Mouse (Mus musculus): ENCODE measurements around the gene Lrrc75a. TPM values are rescaled to one million over a fixed set of nuclear protein-coding genes. Genes with fewer than 3 reads are reported as not detected.
A peak's percentile ranks its signal among the peaks of the same experiment; 100 is the strongest.

The Lrrc75a gene
- polyA plus RNA-seq, 1 experiment from 2014 or later: 19.4 TPM

GRCm38 (mm10) chr11:62612604-62613003 is 35.7 kb downstream of the Lrrc75a start:
- no peaks in the 10 kb centered on the region for H3K27me3 ChIP-seq (ENCODE audit: control insufficient read depth, insufficient read depth, low read length)
- no peak for ATAC-seq (ENCODE audit: insufficient number of reproducible peaks, insufficient read depth, low FRiP score, low read depth)
- H3K4me3 ChIP-seq (ENCODE audit: control insufficient read depth in 1 of 2, insufficient read depth in 1 of 2, low read depth in 1 of 2, low read length in 2 of 2): no peak overlapping the region
- 83% methylated on average over 10 of the region's 10 CpGs for WGBS
- H3K9ac ChIP-seq (ENCODE audit: low read length): no peak overlapping the region
- no peaks in the 10 kb centered on the region for H3K9me3 ChIP-seq (ENCODE audit: control insufficient read depth, low read length)
- H3K4me1 ChIP-seq (ENCODE audit: control insufficient read depth in 2 of 2, insufficient read depth in 2 of 2, low read length in 2 of 2): peaks cover 2 to 11% of the 10 kb centered on the region in 2 experiments
- H3K27ac ChIP-seq (replicated peaks in 1 of 2; ENCODE audit: control insufficient read depth in 1 of 2, insufficient read depth in 1 of 2, low read depth in 2 of 2, low read length in 2 of 2): no peak overlapping the region
- no peak overlapping the region for H3K4me2 ChIP-seq (ENCODE audit: low read length)
- H3K36me3 ChIP-seq (ENCODE audit: control insufficient read depth, insufficient read depth, low read length): peaks cover 68% of the 10 kb centered on the region

- H3K4me1 ChIP-seq (ENCODE audit: control insufficient read depth in 2 of 2, insufficient read depth in 2 of 2, low read length in 2 of 2): peaks cover 2 to 15% of the 10 kb centered on the region in 2 experiments
- H3K4me3 ChIP-seq (ENCODE audit: control insufficient read depth in 1 of 2, insufficient read depth in 1 of 2, low read depth in 1 of 2, low read length in 2 of 2): no peak overlapping the region
- WGBS: 87% methylated on average over 6 of the region's 6 CpGs
- ATAC-seq (ENCODE audit: insufficient number of reproducible peaks, insufficient read depth, low FRiP score, low read depth): no peak
- H3K9me3 ChIP-seq (ENCODE audit: control insufficient read depth, low read length): no peaks in the 10 kb centered on the region
- H3K4me2 ChIP-seq (ENCODE audit: low read length): no peak overlapping the region
- H3K36me3 ChIP-seq (ENCODE audit: control insufficient read depth, insufficient read depth, low read length): peaks cover 72% of the 10 kb centered on the region
- no peaks in the 10 kb centered on the region for H3K27me3 ChIP-seq (ENCODE audit: control insufficient read depth, insufficient read depth, low read length)
- H3K27ac ChIP-seq (replicated peaks in 1 of 2; ENCODE audit: control insufficient read depth in 1 of 2, insufficient read depth in 1 of 2, low read depth in 2 of 2, low read length in 2 of 2): no peak overlapping the region
- H3K9ac ChIP-seq (ENCODE audit: low read length): no peak overlapping the region
Observed at GRCm38 (mm10) chr11:62610304-62610703, 38.0 kb downstream of the Lrrc75a start.

- Histone ChIP-seq H3K27me3 (ENCODE audit: control insufficient read depth, insufficient read depth, low read length) (no peaks in the 10 kb centered on the region), H3K4me1 (ENCODE audit: control insufficient read depth in 2 of 2, insufficient read depth in 2 of 2, low read length in 2 of 2) (peaks cover 4 to 23% of the 10 kb centered on the region in 2 experiments), H3K9me3 (ENCODE audit: control insufficient read depth, low read length) (no peaks in the 10 kb centered on the region), H3K27ac (replicated peaks in 1 of 2; ENCODE audit: control insufficient read depth in 1 of 2, insufficient read depth in 1 of 2, low read depth in 2 of 2, low read length in 2 of 2) (no peak overlapping the region), H3K36me3 (ENCODE audit: control insufficient read depth, insufficient read depth, low read length) (peaks cover 81% of the 10 kb centered on the region), H3K4me3 (ENCODE audit: control insufficient read depth in 1 of 2, insufficient read depth in 1 of 2, low read depth in 1 of 2, low read length in 2 of 2) (no peak overlapping the region), H3K9ac (ENCODE audit: low read length) (no peak overlapping the region), H3K4me2 (ENCODE audit: low read length) (no peak overlapping the region)
- 77% methylated on average over 10 of the region's 10 CpGs for WGBS
- no peak for ATAC-seq (ENCODE audit: insufficient number of reproducible peaks, insufficient read depth, low FRiP score, low read depth)
Observed at GRCm38 (mm10) chr11:62608826-62609675, 39.3 kb downstream of the Lrrc75a start.

- WGBS: 96% methylated on average over 1 of the region's 1 CpGs
- Histone ChIP-seq H3K9ac (ENCODE audit: low read length) (no peak overlapping the region), H3K4me2 (ENCODE audit: low read length) (no peak overlapping the region), H3K36me3 (ENCODE audit: control insufficient read depth, insufficient read depth, low read length) (peaks cover 90% of the 10 kb centered on the region), H3K27me3 (ENCODE audit: control insufficient read depth, insufficient read depth, low read length) (no peaks in the 10 kb centered on the region), H3K4me3 (ENCODE audit: control insufficient read depth in 1 of 2, insufficient read depth in 1 of 2, low read depth in 1 of 2, low read length in 2 of 2) (no peak overlapping the region), H3K9me3 (ENCODE audit: control insufficient read depth, low read length) (no peaks in the 10 kb centered on the region), H3K27ac (replicated peaks in 1 of 2; ENCODE audit: control insufficient read depth in 1 of 2, insufficient read depth in 1 of 2, low read depth in 2 of 2, low read length in 2 of 2) (no peak overlapping the region), H3K4me1 (ENCODE audit: control insufficient read depth in 2 of 2, insufficient read depth in 2 of 2, low read length in 2 of 2) (peaks cover 2 to 18% of the 10 kb centered on the region in 2 experiments; a peak in 3 of 4 replicates)
- no peak for ATAC-seq (ENCODE audit: insufficient number of reproducible peaks, insufficient read depth, low FRiP score, low read depth)
Observed at GRCm38 (mm10) chr11:62607952-62608201, 40.4 kb downstream of the Lrrc75a start.

- Histone ChIP-seq H3K4me3 (ENCODE audit: control insufficient read depth in 1 of 2, insufficient read depth in 1 of 2, low read depth in 1 of 2, low read length in 2 of 2) (no peak overlapping the region), H3K27me3 (ENCODE audit: control insufficient read depth, insufficient read depth, low read length) (no peaks in the 10 kb centered on the region), H3K36me3 (ENCODE audit: control insufficient read depth, insufficient read depth, low read length) (peaks cover 85% of the 10 kb centered on the region), H3K27ac (replicated peaks in 1 of 2; ENCODE audit: control insufficient read depth in 1 of 2, insufficient read depth in 1 of 2, low read depth in 2 of 2, low read length in 2 of 2) (0 out of 4 replicates have a peak overlapping the region, but pooled peaks of 1 of the 2 experiments have one; percentile 11), H3K4me2 (ENCODE audit: low read length) (no peak overlapping the region), H3K4me1 (ENCODE audit: control insufficient read depth in 2 of 2, insufficient read depth in 2 of 2, low read length in 2 of 2) (peaks cover 2 to 18% of the 10 kb centered on the region in 2 experiments; a peak in 3 of 4 replicates), H3K9ac (ENCODE audit: low read length) (no peak overlapping the region), H3K9me3 (ENCODE audit: control insufficient read depth, low read length) (no peaks in the 10 kb centered on the region)
- 60% methylated on average over 10 of the region's 10 CpGs for WGBS
- no peak for ATAC-seq (ENCODE audit: insufficient number of reproducible peaks, insufficient read depth, low FRiP score, low read depth)
Observed at GRCm38 (mm10) chr11:62607170-62607951, 41.0 kb downstream of the Lrrc75a start.

- peaks cover 2 to 18% of the 10 kb centered on the region in 2 experiments; a peak in 3 of 4 replicates for H3K4me1 ChIP-seq (ENCODE audit: control insufficient read depth in 2 of 2, insufficient read depth in 2 of 2, low read length in 2 of 2)
- H3K36me3 ChIP-seq (ENCODE audit: control insufficient read depth, insufficient read depth, low read length): peaks cover 81% of the 10 kb centered on the region
- H3K4me3 ChIP-seq (ENCODE audit: control insufficient read depth in 1 of 2, insufficient read depth in 1 of 2, low read depth in 1 of 2, low read length in 2 of 2): no peak overlapping the region
- H3K9ac ChIP-seq (ENCODE audit: low read length): no peak overlapping the region
- no peak overlapping the region for H3K4me2 ChIP-seq (ENCODE audit: low read length)
- no peaks in the 10 kb centered on the region for H3K27me3 ChIP-seq (ENCODE audit: control insufficient read depth, insufficient read depth, low read length)
- ATAC-seq (ENCODE audit: insufficient number of reproducible peaks, insufficient read depth, low FRiP score, low read depth): no peak
- 63% methylated on average over 10 of the region's 10 CpGs for WGBS
- H3K27ac ChIP-seq (replicated peaks in 1 of 2; ENCODE audit: control insufficient read depth in 1 of 2, insufficient read depth in 1 of 2, low read depth in 2 of 2, low read length in 2 of 2): no peak overlapping the region
- no peaks in the 10 kb centered on the region for H3K9me3 ChIP-seq (ENCODE audit: control insufficient read depth, low read length)
Observed at GRCm38 (mm10) chr11:62606299-62607169, 41.8 kb downstream of the Lrrc75a start.

All from heart, embryonic 14.5 days (tissue).